Mouse (Mus musculus): Measurements from ENCODE around the gene Ccnb1ip1.

- TF ChIP-seq CTCF (IDR thresholded peaks at IDR 0.05; ENCODE audit: low read depth, low read length) (no peak), POLR2A (IDR thresholded peaks at IDR 0.05; ENCODE audit: borderline replicate concordance, low read depth, low read length) (no peak)
These were observed 67.2 kb downstream of the Ccnb1ip1 start for GRCm38 (mm10) chr14:50740334-50740733.

All from bone marrow macrophage, adult 2 months (primary cell).